Mouse (Mus musculus) heart, adult 2 months (tissue): ENCODE results near the gene Gm40193. TPM values are rescaled to one million over a fixed set of nuclear protein-coding genes. Genes with fewer than 3 reads are reported as not detected.
"Not testable (repeated sequence)": the region's sequence is repeated elsewhere in the genome, so short reads cannot be mapped to it uniquely, and the experiment has no call there.

Experiments used
- DNase-seq, 2 experiments: peaks; one replicate each; pipeline ENCODE4 v3.0.0; 2021
- H3K27ac ChIP-seq: fragments of 200-600 bp; 2 replicates; pipeline ENCODE4 v1.8.1; 2022
- H3K27me3 ChIP-seq: fragments of 200-500 bp; 2 replicates; pipeline ENCODE4 v1.6.1; 2012; ENCODE audit warnings: mild to moderate bottlenecking, low read length, inconsistent platforms, mixed read lengths; ENCODE audit not compliant: control insufficient read depth, insufficient read depth
- H3K36me3 ChIP-seq: fragments of 200-500 bp; 2 replicates; pipeline ENCODE4 v1.6.1; 2012; ENCODE audit warnings: low read length, inconsistent platforms; ENCODE audit not compliant: control insufficient read depth, insufficient read depth
- H3K4me1 ChIP-seq: fragments of 200-500 bp; 2 replicates; pipeline ENCODE4 v1.6.1; 2011; ENCODE audit warnings: low read length; ENCODE audit not compliant: control insufficient read depth, insufficient read depth
- H3K4me3 ChIP-seq: fragments of 200-600 bp; 2 replicates; pipeline ENCODE4 v1.8.1; 2022
- H3K79me2 ChIP-seq: fragments of 200-500 bp; replicated peaks from 2 replicates; pipeline ENCODE4 v1.6.1; 2012; ENCODE audit warnings: mild to moderate bottlenecking, inconsistent platforms, low read length, moderate library complexity, mixed read lengths; ENCODE audit not compliant: control insufficient read depth, insufficient read depth
- H3K9ac ChIP-seq: fragments of 200-500 bp; 2 replicates; pipeline ENCODE4 v1.6.1; 2012; ENCODE audit warnings: low read depth, mild to moderate bottlenecking, control low read depth, inconsistent platforms, low read length, mixed read lengths
- CTCF ChIP-seq: fragments of 200-600 bp; IDR thresholded peaks from 2 replicates; pipeline ENCODE4 v1.8.1; 2022; ENCODE audit warnings: antibody characterized with exemption, mild to moderate bottlenecking, moderate library complexity
- EP300 ChIP-seq: fragments of 200-500 bp; IDR thresholded peaks from 2 replicates; pipeline ENCODE4 v1.6.1; 2011; ENCODE audit warnings: low read depth, low read length, control low read depth; ENCODE audit not compliant: insufficient read depth
- POLR2A ChIP-seq: fragments of 200-500 bp; IDR thresholded peaks from 2 replicates; pipeline ENCODE4 v1.6.1; 2011; ENCODE audit warnings: mild to moderate bottlenecking, low read depth, low read length, control low read depth; ENCODE audit not compliant: insufficient read depth
- WGBS: fragments of 180-500 bp; shearing (Covaris S2); methylation state at CpG from one replicate; pipeline ENCODE4 v1.1.7; 2018; 5-methylcytosine and 5-hydroxymethylcytosine counted together
- intact Hi-C: fragments of 180-260 bp; cut with DNase I; formaldehyde crosslinking; loops from one replicate; pipeline ENCODE4 v1.15.1; 2025
- polyA plus RNA-seq: library from polyadenylated mRNA; depleted of rRNA; stranded (reverse); fragments of >200 nt; gene quantifications from 2 replicates; pipeline ENCODE4 v1.2.3, GENCODE M21; 2012
- total RNA-seq, 2 experiments: library from RNA; stranded (reverse); gene quantifications; 2 replicates each; pipeline ENCODE4 v1.2.3; 2021

Gene Gm40193
- total and polyA plus RNA-seq, 3 experiments, result not detected

DNA sequence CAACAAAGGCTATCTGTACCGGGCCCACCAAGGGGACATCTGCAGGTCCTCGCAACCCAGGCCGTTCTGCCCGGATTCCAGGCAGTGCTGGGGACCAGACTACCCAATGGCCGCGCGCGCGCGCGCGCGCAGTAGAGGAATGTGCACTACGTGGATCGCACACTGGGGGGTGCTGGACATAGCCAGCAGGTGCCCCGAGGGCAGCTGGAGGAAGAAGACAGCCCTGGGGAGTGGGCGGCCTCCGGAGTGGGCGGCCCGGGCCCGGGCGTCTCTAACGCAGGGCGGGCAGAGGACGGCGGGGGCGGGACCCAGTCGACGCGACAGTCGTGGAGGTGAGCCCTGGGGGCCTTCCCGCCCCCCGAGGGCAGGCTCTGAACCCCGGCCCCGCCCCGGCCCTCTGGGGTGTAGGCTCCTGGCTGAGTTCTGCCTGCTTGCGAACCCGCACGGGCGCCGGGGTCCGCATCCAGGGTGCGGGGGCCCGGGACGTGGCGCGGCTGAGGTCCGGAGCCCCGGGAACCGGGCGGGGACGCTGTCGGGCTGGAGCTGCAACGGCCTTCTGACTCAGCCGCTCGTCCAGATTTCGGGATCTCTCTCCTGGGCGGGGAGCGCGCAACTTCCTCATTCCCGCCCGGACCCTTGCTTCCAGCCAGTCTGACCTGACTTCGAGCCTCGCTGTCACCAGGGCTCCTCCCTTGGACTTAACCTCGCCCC lies 7.3 kb upstream of the Gm40193 start, which contains the start of gene Pld2:
Pld2 (plus strand) TSS at position 188 of the 711 bp plus-strand sequence.
- H3K79me2 ChIP-seq, result no peaks in the 10 kb centered on the region
- H3K36me3 ChIP-seq, result no peaks in the 10 kb centered on the region

DNA sequence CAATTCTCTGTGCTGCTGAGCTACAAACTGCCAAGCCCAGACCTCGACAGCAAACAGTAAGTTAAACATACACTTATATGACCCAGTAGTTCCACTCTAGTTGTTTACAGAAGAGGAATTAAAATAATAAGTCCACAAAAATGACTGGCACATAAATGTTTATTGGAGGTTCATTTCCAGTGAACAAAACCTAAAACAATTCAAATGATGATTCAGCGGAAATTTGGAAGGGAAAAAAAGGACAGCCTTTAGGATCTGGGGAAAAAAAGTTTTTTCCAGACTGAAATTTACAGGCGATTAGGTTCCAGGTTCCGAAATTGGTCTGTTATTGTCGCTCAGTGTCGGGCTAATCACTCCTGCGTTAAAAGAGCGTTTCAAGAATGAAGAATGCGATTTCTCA lies 6.7 kb upstream of the Gm40193 start:
- Histone ChIP-seq H3K9ac (peak overlapping the region; percentile 76), H3K4me3 (peak overlapping the region; percentile 70), H3K36me3 (no peaks in the 10 kb centered on the region), H3K27me3 (no peaks in the 10 kb centered on the region), H3K79me2 (no peaks in the 10 kb centered on the region), H3K27ac (peak overlapping the region; percentile 83), H3K4me1 (no peaks in the 10 kb centered on the region; the same call in 1 of the 2 replicates)
- no peak for DNase-seq
- intact Hi-C loops, result loop anchor here (2.0 kb wide), 1 partner anchor 23 kb away; the partner anchor contains the start of gene Mink1
- TF ChIP-seq POLR2A (no peak), EP300 (no peak), CTCF (no peak)
- WGBS, result 12% methylated on average over 9 of the region's 9 CpGs

More for the DNA sequence above, 7.3 kb upstream of the Gm40193 start, which contains the start of gene Pld2:
- 1% methylated on average over 53 of the region's 65 CpGs for WGBS
- DNase-seq, result peak; percentile 91 to 94
- Histone ChIP-seq H3K9ac (peak within 1 kb of the TSS; percentile 76), H3K4me3 (peak within 1 kb of the TSS; percentile 70), H3K27ac (peak within 1 kb of the TSS; percentile 83), H3K27me3 (no peaks in the 10 kb centered on the region), H3K4me1 (no peaks in the 10 kb centered on the region; the same call in 1 of the 2 replicates)
- intact Hi-C loops, result loop anchor here (1.0 to 2.0 kb wide), 3 partner anchors 15 to 65 kb away; partner anchors contain the start of genes Mink1 and Psmb6
- TF ChIP-seq POLR2A (peak; percentile 68), EP300 (peak; percentile 24; the same call in 1 of the 2 replicates), CTCF (peak; percentile 81)

DNA sequence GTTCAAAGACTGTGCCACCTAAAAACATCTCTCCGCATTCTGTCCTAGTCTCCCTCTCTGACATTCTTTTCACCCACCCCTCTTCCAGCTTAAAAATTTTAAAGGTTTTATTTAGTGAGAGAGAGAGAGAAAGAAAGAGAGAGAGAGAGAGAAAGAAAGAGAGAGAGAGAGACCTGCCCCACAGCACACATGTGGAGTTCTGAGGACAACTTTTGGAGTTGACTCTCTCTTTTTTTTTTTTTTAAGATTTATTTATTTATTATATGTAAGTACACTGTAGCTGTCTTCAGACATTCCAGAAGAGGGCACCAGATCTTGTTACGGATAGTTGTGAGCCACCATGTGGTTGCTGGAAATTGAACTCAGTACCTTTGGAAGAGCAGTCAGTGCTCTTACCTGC lies 1.7 kb downstream of the Gm40193 start:
- TF ChIP-seq CTCF, result peak; percentile 25; the same call in 1 of the 2 replicates
- H3K9ac ChIP-seq, H3K27ac ChIP-seq, H3K27me3 ChIP-seq, H3K4me1 ChIP-seq, H3K79me2 ChIP-seq, intact Hi-C loops, H3K4me3 ChIP-seq, H3K36me3 ChIP-seq, DNase-seq: not testable (repeated sequence)
- 72% methylated on average over 2 of the region's 2 CpGs for WGBS

DNA sequence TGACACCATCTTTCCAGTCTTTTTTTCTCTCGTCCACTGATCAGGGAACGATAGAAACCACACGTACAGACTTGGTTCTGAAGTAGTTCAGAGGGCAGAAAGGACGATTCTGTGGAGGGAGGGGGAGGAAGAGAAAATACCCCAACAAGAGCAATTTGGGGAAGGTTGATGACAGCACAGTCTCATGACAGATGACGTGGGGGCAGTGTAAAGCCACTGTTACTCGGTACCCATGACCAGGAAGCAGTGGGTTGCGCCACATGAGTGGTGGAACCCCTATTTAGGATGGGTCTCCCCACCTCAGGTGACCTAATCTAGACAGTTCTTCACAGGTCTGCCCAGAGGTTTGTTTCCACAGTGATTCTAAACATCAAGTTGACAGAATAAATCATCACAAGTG lies 4.1 kb downstream of the Gm40193 start:
- no peak overlapping the region for H3K27ac ChIP-seq
- intact Hi-C loops, result no loop called here
- H3K4me1 ChIP-seq, result peaks cover 3% of the 10 kb centered on the region
- TF ChIP-seq CTCF, result no peak
- TF ChIP-seq POLR2A, result no peak
- TF ChIP-seq EP300, result no peak
- H3K36me3 ChIP-seq, result peaks cover 2% of the 10 kb centered on the region
- no peak for DNase-seq
- no peak overlapping the region for H3K4me3 ChIP-seq
- no peaks in the 10 kb centered on the region for H3K79me2 ChIP-seq
- no peaks in the 10 kb centered on the region for H3K27me3 ChIP-seq
- H3K9ac ChIP-seq, result no peak overlapping the region
- WGBS, result 74% methylated on average over 7 of the region's 7 CpGs

DNA sequence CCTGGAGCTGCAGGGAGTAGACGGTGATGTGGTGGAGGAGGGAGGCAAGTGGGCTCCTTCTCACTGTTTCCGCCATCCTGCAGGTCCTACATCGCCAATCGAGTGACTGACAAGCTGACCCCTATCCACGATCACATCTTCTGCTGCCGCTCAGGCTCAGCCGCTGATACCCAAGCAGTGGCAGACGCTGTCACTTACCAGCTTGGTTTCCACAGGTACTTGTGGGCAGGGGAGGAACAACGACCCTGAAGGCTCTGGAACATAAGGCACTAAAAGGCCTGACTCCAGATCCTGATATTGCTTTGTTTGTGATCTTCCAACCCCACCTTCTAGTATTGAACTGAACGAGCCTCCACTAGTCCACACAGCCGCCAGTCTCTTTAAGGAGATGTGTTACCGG lies 6.5 kb downstream of the Gm40193 start:
- H3K4me1 ChIP-seq, result peaks cover 3% of the 10 kb centered on the region
- TF ChIP-seq POLR2A (no peak), EP300 (no peak), CTCF (no peak)
- H3K9ac ChIP-seq, result no peak overlapping the region
- H3K79me2 ChIP-seq, result no peaks in the 10 kb centered on the region
- no peak overlapping the region for H3K27ac ChIP-seq
- H3K4me3 ChIP-seq, result no peak overlapping the region
- no peaks in the 10 kb centered on the region for H3K27me3 ChIP-seq
- intact Hi-C loops, result no loop called here
- DNase-seq, result no peak
- 83% methylated on average over 12 of the region's 12 CpGs for WGBS
- H3K36me3 ChIP-seq, result peaks cover 2% of the 10 kb centered on the region

DNA sequence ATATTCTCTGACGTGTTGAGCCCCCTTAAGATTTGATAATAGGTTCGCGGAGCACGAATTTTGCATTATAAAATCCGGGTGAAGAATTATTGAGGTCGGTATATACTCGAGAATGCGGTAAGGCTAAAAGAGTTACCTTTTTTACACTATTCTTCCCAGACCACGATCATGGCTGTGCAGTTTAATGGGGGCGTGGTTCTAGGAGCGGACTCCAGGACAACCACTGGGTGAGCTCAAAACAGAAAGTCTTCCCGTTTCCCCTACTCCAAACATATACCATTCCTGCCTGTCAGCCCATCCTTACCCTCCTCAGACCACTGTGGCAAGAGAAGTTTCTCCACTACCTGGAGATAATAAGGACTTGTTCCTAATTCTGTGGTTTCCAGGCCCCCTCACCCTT lies 7.0 kb downstream of the Gm40193 start:
- TF ChIP-seq EP300, result no peak
- TF ChIP-seq POLR2A, result no peak
- no peak for TF ChIP-seq CTCF
- peak overlapping the region; percentile 76 for H3K9ac ChIP-seq
- peaks cover 3% of the 10 kb centered on the region for H3K4me1 ChIP-seq
- intact Hi-C loops, result loop anchor here (1.0 to 2.0 kb wide), 2 partner anchors 15 to 37 kb away; partner anchors contain the start of genes Mink1 and Pld2
- no peak for DNase-seq
- peak overlapping the region; percentile 71 for H3K27ac ChIP-seq
- WGBS, result 3% methylated on average over 12 of the region's 12 CpGs
- peak overlapping the region; percentile 72 for H3K4me3 ChIP-seq
- H3K27me3 ChIP-seq, result no peaks in the 10 kb centered on the region
- no peaks in the 10 kb centered on the region for H3K79me2 ChIP-seq
- peaks cover 2% of the 10 kb centered on the region for H3K36me3 ChIP-seq
